Mouse (Mus musculus) small intestine, adult 2 months (tissue): ENCODE results near the gene 2310007B03Rik. TPM values are rescaled to one million over a fixed set of nuclear protein-coding genes. Genes with fewer than 3 reads are reported as not detected.

Experiments
- H3K27ac ChIP-seq: fragments of 200-500 bp; 2 replicates; pipeline ENCODE4 v1.5.1; 2012; ENCODE audit warnings: low read depth, low read length, control low read depth, inconsistent platforms; ENCODE audit not compliant: insufficient read depth
- H3K27me3 ChIP-seq: fragments of 200-500 bp; 2 replicates; pipeline ENCODE4 v1.6.1; 2012; ENCODE audit warnings: mild to moderate bottlenecking, moderate library complexity, low read length, inconsistent platforms; ENCODE audit not compliant: control insufficient read depth, insufficient read depth
- H3K36me3 ChIP-seq: fragments of 200-500 bp; 2 replicates; pipeline ENCODE4 v1.6.1; 2012; ENCODE audit warnings: mild to moderate bottlenecking, low read length, control low read depth, inconsistent platforms; ENCODE audit not compliant: control insufficient read depth, insufficient read depth
- H3K4me1 ChIP-seq: fragments of 200-500 bp; 2 replicates; pipeline ENCODE4 v1.6.1; 2012; ENCODE audit warnings: low read length, inconsistent platforms, mixed read lengths; ENCODE audit not compliant: control insufficient read depth, insufficient read depth, insufficient read length
- H3K4me3 ChIP-seq: fragments of 200-500 bp; 2 replicates; pipeline ENCODE4 v1.5.1; 2012; ENCODE audit warnings: low read depth, mild to moderate bottlenecking, control low read depth, inconsistent platforms, low read length, moderate library complexity
- CTCF ChIP-seq: fragments of 200-500 bp; IDR thresholded peaks from 2 replicates; pipeline ENCODE4 v1.5.1; 2012; ENCODE audit warnings: low read depth, mild to moderate bottlenecking, control low read depth, inconsistent platforms, low read length, moderate library complexity, mixed read lengths; ENCODE audit not compliant: insufficient replicate concordance, insufficient read length; ENCODE audit errors: extremely low read depth
- POLR2A ChIP-seq: fragments of 200-500 bp; IDR thresholded peaks from 2 replicates; pipeline ENCODE4 v1.6.1; 2012; ENCODE audit warnings: low read depth, mild to moderate bottlenecking, control low read depth, inconsistent platforms, low read length, moderate library complexity
- whole genome bisulfite sequencing: fragments of 180-500 bp; shearing (Covaris S2); methylation state at CpG from one replicate; pipeline ENCODE4 v1.1.7; 2018; 5-methylcytosine and 5-hydroxymethylcytosine counted together
- polyA plus RNA-seq: library from polyadenylated mRNA; depleted of rRNA; stranded (reverse); fragments of >200 nt; gene quantifications from 2 replicates; pipeline ENCODE4 v1.2.3, GENCODE M21; 2012

The 2310007B03Rik gene
- polyA plus RNA-seq, 1 experiment = 13.5 TPM

DNA sequence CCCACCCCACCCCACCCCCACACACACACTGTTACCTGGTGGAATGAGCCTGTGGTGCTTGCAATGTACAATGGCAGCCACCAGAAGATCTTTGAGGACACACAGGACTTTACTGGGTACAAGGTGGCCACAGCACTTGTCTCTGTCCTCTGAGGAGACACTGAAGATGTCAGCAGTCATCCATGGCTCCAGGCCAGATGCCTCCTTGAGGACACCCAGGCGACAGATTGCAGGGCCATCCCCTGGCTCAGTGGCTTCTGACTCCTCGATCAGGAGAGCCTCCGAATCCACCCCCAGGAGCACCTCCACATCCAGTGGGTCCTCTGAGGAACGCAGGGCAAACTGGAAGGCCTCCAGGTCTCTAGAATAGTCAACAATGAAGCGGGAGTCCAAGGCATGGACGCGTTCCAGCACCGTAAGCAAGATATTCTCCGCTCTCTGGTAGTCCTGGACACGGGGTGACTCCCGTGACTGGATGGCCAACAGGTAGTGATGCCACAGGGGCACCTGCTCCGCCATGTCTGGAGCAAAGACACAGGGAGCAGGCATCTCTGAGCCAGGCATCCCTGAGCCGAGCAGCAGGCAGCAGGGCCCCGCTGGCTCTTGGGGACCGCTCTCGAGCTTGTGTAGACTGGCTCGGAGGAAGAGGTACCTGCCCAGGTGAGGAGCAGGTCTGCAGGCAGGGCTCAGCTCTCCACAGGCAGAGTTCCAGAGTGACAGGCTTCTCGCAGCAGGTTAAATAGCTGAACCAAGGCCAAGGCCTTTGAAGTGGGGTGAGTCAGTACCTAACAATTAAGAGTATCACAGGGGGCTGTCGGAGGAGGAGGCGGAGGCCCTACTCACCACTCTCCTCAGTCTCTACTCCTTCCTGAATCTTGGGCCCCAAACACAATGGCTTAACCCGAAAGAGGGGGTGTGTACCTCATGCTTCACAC is 915 bp downstream of the 2310007B03Rik start:
- Histone ChIP-seq H3K27me3 (no peaks in the 10 kb centered on the region), H3K27ac (peak overlapping the region; percentile 80), H3K4me3 (peak overlapping the region; percentile 66), H3K4me1 (peaks cover 42% of the 10 kb centered on the region), H3K36me3 (no peaks in the 10 kb centered on the region)
- WGBS = 28% methylated on average over 21 of the region's 21 CpGs
- TF ChIP-seq POLR2A (no peak), CTCF (no peak)

DNA sequence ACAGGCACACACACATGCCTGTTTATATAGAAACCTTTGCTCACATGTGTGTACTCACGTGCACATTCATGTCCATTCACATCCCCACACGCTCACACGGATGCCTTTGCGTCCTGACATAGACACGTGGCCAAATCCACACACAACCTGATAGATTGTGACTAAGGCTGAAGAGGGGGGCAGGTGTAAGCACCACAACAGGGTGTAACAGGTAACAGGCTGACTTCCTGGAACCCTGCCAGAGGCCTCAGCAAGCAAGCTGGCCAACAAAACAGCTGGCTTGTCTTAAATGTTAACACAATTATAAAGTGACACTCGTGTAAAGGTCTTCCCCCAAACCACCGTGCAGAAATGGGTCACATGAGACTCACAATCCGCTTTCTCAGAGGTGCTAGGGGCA is 1.8 kb downstream of the 2310007B03Rik start:
- Histone ChIP-seq H3K4me1 (peaks cover 42% of the 10 kb centered on the region), H3K36me3 (no peaks in the 10 kb centered on the region), H3K27me3 (no peaks in the 10 kb centered on the region), H3K27ac (no peak overlapping the region), H3K4me3 (no peak overlapping the region)
- TF ChIP-seq POLR2A = no peak
- no peak for TF ChIP-seq CTCF
- WGBS = 43% methylated on average over 8 of the region's 8 CpGs

DNA sequence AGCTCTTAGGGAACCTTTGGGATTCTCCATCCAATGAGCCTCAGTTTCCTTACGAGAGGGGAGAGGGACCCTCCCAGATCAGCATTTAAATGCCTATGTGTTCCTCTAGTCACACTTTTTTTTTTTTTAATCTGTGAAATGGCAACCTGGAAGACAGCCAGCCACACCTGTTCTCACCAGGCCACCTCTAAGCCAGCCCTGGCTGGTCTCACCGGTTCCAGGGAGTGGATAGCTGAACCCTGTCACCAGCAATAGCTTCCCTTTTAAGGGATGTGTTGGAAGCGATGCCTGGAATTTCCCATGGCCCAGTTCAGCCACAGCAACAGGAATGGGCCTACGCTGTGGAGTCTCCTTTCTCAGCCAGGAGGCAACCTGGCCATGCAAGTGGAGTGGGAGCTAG is 3.2 kb downstream of the 2310007B03Rik start:
- TF ChIP-seq POLR2A = no peak
- no peak for TF ChIP-seq CTCF
- peaks cover 42% of the 10 kb centered on the region for H3K4me1 ChIP-seq
- H3K36me3 ChIP-seq = no peaks in the 10 kb centered on the region
- H3K27me3 ChIP-seq = no peaks in the 10 kb centered on the region
- 32% methylated on average over 4 of the region's 4 CpGs for WGBS
- peak overlapping the region; percentile 10; the same call in 1 of the 2 replicates for H3K27ac ChIP-seq
- no peak overlapping the region for H3K4me3 ChIP-seq

DNA sequence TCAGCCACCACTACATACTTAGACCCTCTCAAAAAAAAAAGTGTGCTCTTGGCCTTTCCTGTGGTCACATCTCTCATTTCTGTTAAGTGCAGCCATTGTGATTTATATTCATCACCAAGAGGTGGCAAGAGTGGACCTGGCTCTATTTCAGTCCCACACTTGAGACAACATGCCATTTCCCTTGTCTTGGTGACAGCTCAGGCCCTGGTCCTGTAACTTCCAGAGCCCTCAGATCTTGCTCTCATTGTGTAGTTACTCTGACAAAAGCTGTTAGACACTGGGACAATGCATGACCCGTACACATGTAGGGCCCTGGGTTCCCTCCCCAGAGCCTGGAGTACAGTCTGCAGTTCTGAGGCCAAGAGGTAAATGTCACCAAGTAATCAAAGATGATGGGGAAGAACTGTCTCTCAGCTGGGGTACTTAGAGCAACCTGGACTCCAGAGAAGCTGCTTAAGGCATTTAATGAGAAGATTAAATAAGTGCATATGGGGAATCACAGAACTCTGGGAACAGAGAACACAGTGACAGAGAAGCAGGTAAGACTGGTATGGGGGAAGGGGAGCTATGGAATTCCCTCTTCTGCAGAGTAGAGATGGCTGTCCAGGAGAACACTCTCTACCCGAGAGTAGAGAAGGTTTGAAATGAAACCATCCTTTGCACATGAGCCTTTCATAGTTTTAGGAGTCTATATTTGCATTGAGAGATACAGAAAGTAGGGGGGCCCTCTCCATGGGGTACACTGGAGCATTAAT is 9.7 kb downstream of the 2310007B03Rik start:
- H3K36me3 ChIP-seq = no peaks in the 10 kb centered on the region
- H3K27me3 ChIP-seq = no peaks in the 10 kb centered on the region
- no peak overlapping the region for H3K4me3 ChIP-seq
- WGBS = 68% methylated on average over 2 of the region's 2 CpGs
- no peak overlapping the region for H3K27ac ChIP-seq
- H3K4me1 ChIP-seq = no peaks in the 10 kb centered on the region
- no peak for TF ChIP-seq POLR2A
- TF ChIP-seq CTCF = no peak

DNA sequence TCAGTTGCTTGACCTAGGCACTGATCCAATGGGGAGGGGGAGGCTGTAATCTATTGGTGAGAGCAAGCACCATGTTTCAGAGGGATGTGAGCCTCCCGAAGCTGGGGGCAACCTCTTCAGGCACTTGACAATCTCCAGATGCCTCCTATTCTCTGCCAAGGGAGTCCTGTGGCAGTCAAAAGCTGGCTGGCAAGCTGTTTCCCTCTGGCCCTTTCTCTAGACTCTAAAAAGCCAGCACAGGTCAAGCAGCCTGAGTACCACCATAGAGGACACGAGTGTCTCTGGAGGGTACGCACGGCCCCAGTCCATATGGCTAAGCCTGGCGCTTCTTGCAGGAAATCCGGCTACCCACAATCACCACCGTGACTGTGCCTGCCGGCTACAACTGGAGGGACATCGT is 16.6 kb downstream of the 2310007B03Rik start:
- H3K27ac ChIP-seq = no peak overlapping the region
- no peaks in the 10 kb centered on the region for H3K4me1 ChIP-seq
- H3K36me3 ChIP-seq = no peaks in the 10 kb centered on the region
- H3K27me3 ChIP-seq = no peaks in the 10 kb centered on the region
- WGBS = 79% methylated on average over 9 of the region's 9 CpGs
- H3K4me3 ChIP-seq = no peak overlapping the region
- TF ChIP-seq CTCF (no peak), POLR2A (no peak)

DNA sequence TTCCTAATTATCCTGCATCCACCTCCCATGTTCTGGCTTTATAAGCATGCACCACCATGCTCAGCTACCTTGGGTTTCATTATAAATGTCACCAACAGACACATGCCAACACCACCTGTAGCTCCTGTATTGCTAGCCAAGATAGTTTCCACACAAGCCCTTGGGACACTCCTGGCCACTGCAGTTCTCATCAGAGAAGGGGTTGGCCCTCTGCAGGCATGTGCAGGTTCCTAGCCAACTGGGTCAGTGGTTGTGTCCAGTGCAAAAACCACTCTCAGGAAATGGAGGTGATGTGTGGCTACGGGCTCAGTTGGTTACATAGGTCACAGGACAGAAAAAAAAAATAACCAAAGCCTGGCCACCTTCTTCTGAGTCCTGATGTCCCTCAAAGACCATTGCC is 17.9 kb downstream of the 2310007B03Rik start:
- 86% methylated on average over 1 of the region's 1 CpGs for WGBS

DNA sequence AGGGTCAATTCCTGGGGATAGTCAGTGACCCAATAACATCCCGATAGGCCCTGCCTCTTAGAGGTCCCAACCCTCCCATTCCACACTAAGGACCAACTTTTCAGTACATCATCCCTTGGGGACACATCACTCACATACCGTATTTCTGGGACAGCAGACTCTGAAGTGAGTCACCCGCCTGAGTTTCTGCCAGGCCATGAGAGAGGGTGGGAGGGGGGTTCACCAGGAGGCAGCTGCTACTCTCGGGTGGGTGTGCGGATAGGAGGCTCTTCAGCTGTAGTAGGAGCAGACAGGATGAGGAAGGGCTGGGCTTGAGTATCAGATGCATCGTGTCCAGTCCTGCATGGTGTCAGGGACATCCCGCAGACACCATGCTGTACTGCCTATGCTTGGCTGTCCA is 21.0 kb downstream of the 2310007B03Rik start:
- WGBS = 71% methylated on average over 7 of the region's 7 CpGs
- H3K4me3 ChIP-seq = no peak overlapping the region
- H3K27ac ChIP-seq = no peak overlapping the region
- H3K4me1 ChIP-seq = peaks cover 10% of the 10 kb centered on the region; the same call in 1 of the 2 replicates
- no peaks in the 10 kb centered on the region for H3K36me3 ChIP-seq
- H3K27me3 ChIP-seq = no peaks in the 10 kb centered on the region
- TF ChIP-seq POLR2A (no peak), CTCF (no peak)

More for the DNA sequence above, 17.9 kb downstream of the 2310007B03Rik start:
- H3K27me3 ChIP-seq = no peaks in the 10 kb centered on the region
- H3K4me3 ChIP-seq = no peak overlapping the region
- TF ChIP-seq POLR2A (no peak), CTCF (no peak)
- no peak overlapping the region for H3K27ac ChIP-seq
- H3K36me3 ChIP-seq = no peaks in the 10 kb centered on the region
- peaks cover 9% of the 10 kb centered on the region; the same call in 1 of the 2 replicates for H3K4me1 ChIP-seq
